Mouse (Mus musculus) small intestine, adult 2 months (tissue): Measurements from ENCODE around the gene Gpr176. TPM values are rescaled to one million over a fixed set of nuclear protein-coding genes. Genes with fewer than 3 reads are reported as not detected.

Experiments used
- H3K27ac ChIP-seq: fragments of 200-500 bp; 2 replicates; pipeline ENCODE4 v1.5.1; 2012; ENCODE audit warnings: low read depth, low read length, control low read depth, inconsistent platforms; ENCODE audit not compliant: insufficient read depth
- H3K27me3 ChIP-seq: fragments of 200-500 bp; 2 replicates; pipeline ENCODE4 v1.6.1; 2012; ENCODE audit warnings: mild to moderate bottlenecking, moderate library complexity, low read length, inconsistent platforms; ENCODE audit not compliant: control insufficient read depth, insufficient read depth
- H3K36me3 ChIP-seq: fragments of 200-500 bp; 2 replicates; pipeline ENCODE4 v1.6.1; 2012; ENCODE audit warnings: mild to moderate bottlenecking, low read length, control low read depth, inconsistent platforms; ENCODE audit not compliant: control insufficient read depth, insufficient read depth
- H3K4me1 ChIP-seq: fragments of 200-500 bp; 2 replicates; pipeline ENCODE4 v1.6.1; 2012; ENCODE audit warnings: low read length, inconsistent platforms, mixed read lengths; ENCODE audit not compliant: control insufficient read depth, insufficient read depth, insufficient read length
- H3K4me3 ChIP-seq: fragments of 200-500 bp; 2 replicates; pipeline ENCODE4 v1.5.1; 2012; ENCODE audit warnings: low read depth, mild to moderate bottlenecking, control low read depth, inconsistent platforms, low read length, moderate library complexity
- CTCF ChIP-seq: fragments of 200-500 bp; IDR thresholded peaks from 2 replicates; pipeline ENCODE4 v1.5.1; 2012; ENCODE audit warnings: low read depth, mild to moderate bottlenecking, control low read depth, inconsistent platforms, low read length, moderate library complexity, mixed read lengths; ENCODE audit not compliant: insufficient replicate concordance, insufficient read length; ENCODE audit errors: extremely low read depth
- POLR2A ChIP-seq: fragments of 200-500 bp; IDR thresholded peaks from 2 replicates; pipeline ENCODE4 v1.6.1; 2012; ENCODE audit warnings: low read depth, mild to moderate bottlenecking, control low read depth, inconsistent platforms, low read length, moderate library complexity
- WGBS: fragments of 180-500 bp; shearing (Covaris S2); methylation state at CpG from one replicate; pipeline ENCODE4 v1.1.7; 2018; 5-methylcytosine and 5-hydroxymethylcytosine counted together
- polyA plus RNA-seq: library from polyadenylated mRNA; depleted of rRNA; stranded (reverse); fragments of >200 nt; gene quantifications from 2 replicates; pipeline ENCODE4 v1.2.3, GENCODE M21; 2012

Gpr176 gene
- polyA plus RNA-seq, 1 experiment: 0.11 TPM

DNA sequence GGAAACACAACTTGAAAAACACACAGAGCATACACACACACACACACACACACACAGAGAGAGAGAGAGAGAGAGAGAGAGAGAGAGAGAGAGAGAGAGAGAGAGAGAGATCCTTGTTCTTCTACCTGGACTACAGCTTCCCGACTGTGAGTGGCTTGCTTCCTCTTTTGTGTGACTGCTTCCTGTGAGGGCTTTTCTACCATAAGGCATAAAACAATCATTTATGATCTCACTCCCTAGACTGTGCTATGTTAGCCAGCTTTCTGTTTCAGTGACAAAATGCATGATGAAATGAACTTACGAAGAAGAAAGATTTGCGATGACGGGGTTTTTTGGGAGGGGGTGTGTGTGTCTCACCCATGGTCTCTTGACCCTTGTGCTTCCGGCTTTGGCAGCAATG lies 113.5 kb downstream of the Gpr176 start:
- Histone ChIP-seq H3K4me3 (no peak overlapping the region), H3K27me3 (no peaks in the 10 kb centered on the region), H3K36me3 (no peaks in the 10 kb centered on the region), H3K27ac (no peak overlapping the region), H3K4me1 (0 out of 2 replicates have a peak, but pooled peaks cover 2% of the 10 kb centered on the region)
- TF ChIP-seq POLR2A (no peak), CTCF (no peak)
- WGBS: 73% methylated on average over 5 of the region's 5 CpGs

DNA sequence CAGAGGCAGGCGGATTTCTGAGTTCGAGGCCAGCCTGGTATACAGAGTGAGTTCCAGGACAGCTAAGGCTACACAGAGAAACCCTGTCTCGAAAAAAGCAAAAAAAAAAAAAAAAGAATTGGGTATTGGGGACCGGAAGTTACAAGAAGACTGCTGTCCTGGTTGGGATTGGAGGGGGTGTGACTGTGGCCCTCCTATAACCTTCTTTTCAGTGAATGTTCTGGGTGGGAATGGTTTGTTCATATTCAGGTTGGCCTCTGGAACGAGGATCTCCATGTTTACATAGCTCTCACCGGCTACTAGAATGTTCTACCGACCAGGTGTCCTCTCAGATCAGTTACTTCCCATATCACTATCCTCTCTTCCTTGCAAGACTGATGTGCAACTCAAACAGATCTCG lies 116.1 kb downstream of the Gpr176 start:
- H3K27me3 ChIP-seq: no peaks in the 10 kb centered on the region
- no peak for TF ChIP-seq CTCF
- no peak for TF ChIP-seq POLR2A
- no peaks in the 10 kb centered on the region for H3K36me3 ChIP-seq
- 0 out of 2 replicates have a peak, but pooled peaks cover 2% of the 10 kb centered on the region for H3K4me1 ChIP-seq
- peak overlapping the region; percentile 68; the same call in 1 of the 2 replicates for H3K4me3 ChIP-seq
- WGBS: 67% methylated on average over 8 of the region's 8 CpGs
- H3K27ac ChIP-seq: no peak overlapping the region

DNA sequence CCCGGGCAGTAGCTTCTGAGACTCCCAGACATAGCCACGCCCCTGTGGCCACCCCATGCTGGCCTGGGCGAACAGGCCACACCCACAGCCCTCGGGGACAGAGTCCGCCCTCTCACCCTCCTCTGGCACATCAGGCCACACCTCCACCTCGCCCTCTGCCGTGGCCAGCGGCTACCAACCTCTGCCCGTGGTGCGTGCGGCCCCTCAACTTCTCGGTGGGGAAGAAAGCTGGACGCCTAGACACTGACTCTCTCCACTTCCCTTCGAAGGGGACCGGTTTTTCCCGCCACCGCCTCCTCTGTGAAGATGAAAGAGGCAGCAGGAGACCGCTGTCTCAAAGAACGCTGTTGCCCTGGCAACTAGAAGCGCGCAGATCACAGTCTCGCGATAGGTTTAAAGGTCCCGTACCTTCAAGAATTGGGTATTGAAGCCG lies 116.6 kb downstream of the Gpr176 start, which contains the start of gene Fsip1:
Gene Fsip1 (minus strand): TSS at position 346 of the 433 bp plus-strand sequence.
- under 1% methylated on average over 25 of the region's 25 CpGs for WGBS
- no peak for TF ChIP-seq POLR2A
- no peak for TF ChIP-seq CTCF

DNA sequence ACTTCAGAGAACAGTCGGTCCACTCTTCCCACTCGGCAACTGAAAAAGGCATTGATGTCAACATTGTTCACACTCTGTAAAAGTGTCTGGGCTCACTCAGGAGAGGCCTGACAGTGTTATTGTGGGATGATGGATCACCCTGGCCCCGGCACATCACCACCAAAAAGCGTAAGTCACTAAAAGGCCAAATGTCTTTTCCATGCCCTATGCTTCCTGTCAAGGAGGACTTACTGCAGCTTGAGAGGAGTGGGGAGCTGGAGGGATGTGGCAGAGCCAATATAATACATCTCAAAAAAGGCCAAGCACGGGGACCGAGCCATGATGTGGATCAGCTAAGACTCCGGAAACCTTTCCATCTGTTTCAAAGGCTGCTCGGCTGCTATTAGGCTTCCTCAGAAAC lies 118.7 kb downstream of the Gpr176 start:
- Histone ChIP-seq H3K4me1 (0 out of 2 replicates have a peak, but pooled peaks cover 2% of the 10 kb centered on the region), H3K4me3 (no peak overlapping the region), H3K27me3 (no peaks in the 10 kb centered on the region), H3K27ac (no peak overlapping the region), H3K36me3 (no peaks in the 10 kb centered on the region)
- 72% methylated on average over 8 of the region's 8 CpGs for WGBS
- TF ChIP-seq CTCF: no peak
- no peak for TF ChIP-seq POLR2A

More for the DNA sequence above, 116.6 kb downstream of the Gpr176 start, which contains the start of gene Fsip1:
- Histone ChIP-seq H3K27me3 (no peaks in the 10 kb centered on the region), H3K27ac (no peak within 1 kb of the TSS), H3K4me1 (0 out of 2 replicates have a peak, but pooled peaks cover 2% of the 10 kb centered on the region), H3K4me3 (peak within 1 kb of the TSS; percentile 68), H3K36me3 (no peaks in the 10 kb centered on the region)

DNA sequence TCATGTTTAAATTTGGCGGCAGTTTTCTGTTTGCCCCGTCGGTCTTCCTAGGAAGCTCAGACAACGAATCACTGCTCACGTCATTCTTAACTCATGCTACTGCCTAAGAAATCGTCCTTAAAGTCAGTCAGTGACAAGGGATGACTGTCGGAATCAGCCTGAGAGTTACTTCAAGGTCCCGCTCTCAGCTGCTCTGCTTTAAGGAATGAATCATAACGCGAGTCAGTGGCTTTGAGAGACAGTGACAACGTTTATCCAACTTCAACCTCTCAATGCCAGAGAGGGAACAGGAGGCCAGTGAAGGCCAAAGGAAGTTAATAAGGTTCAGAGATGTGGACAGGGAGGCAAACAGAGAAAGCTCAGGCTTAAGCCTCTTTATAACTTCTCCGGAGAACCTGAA lies 124.3 kb downstream of the Gpr176 start:
- WGBS: 67% methylated on average over 12 of the region's 12 CpGs
- Histone ChIP-seq H3K36me3 (no peaks in the 10 kb centered on the region), H3K27ac (no peak overlapping the region), H3K4me1 (no peaks in the 10 kb centered on the region), H3K4me3 (no peak overlapping the region), H3K27me3 (no peaks in the 10 kb centered on the region)
- TF ChIP-seq POLR2A (no peak), CTCF (no peak)

DNA sequence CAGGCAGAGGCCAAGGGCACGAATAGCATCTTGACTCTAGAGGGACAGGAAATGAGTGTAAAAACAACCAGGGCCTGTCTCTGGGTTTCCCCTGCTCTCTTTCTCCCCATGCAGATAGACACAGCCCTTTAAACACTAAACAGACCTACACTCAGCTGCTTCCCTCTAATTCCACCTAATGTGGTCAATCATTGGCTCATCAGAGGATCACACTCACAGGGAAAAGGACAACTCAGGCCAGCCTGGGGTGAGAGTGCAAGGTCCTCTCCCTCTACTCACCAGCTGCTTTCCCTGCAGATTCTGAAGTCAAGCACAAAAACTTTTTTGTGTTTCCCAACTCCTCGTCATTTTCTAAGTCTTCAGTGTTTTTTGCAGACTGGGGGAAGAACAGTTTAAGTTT lies 125.2 kb downstream of the Gpr176 start:
- TF ChIP-seq CTCF (no peak), POLR2A (no peak)
- no peaks in the 10 kb centered on the region for H3K4me1 ChIP-seq
- H3K27me3 ChIP-seq: no peaks in the 10 kb centered on the region
- WGBS: 41% methylated on average over 2 of the region's 2 CpGs
- H3K4me3 ChIP-seq: no peak overlapping the region
- no peak overlapping the region for H3K27ac ChIP-seq
- H3K36me3 ChIP-seq: no peaks in the 10 kb centered on the region

DNA sequence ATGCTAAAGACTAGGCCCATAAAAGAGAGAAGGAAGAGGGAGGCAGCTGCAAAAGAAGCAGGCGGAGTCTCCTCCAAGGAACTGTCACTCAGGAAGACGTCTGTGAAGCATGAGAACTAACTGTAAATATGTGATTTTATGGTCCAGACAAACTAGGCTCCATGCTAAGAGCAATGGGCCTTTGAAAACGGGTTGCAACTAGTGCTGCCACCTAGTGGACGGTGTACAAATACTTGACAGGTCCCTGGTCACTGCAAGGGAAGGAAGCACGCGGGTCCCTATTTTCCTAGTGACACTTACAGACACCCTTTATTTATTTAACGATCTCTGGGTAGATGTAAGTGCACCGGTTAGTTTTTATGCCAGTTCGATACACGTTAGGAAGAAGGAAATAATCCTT lies 127.3 kb downstream of the Gpr176 start:
- no peaks in the 10 kb centered on the region for H3K27me3 ChIP-seq
- 8% methylated on average over 10 of the region's 10 CpGs for WGBS
- no peak overlapping the region for H3K4me3 ChIP-seq
- H3K4me1 ChIP-seq: no peaks in the 10 kb centered on the region
- H3K27ac ChIP-seq: no peak overlapping the region
- H3K36me3 ChIP-seq: no peaks in the 10 kb centered on the region
- TF ChIP-seq POLR2A (no peak), CTCF (peak; percentile 69; the same call in 1 of the 2 replicates)
